Mouse (Mus musculus) liver, postnatal 0 days (tissue): ENCODE data around the gene Adprhl2.

Experiments used
- CTCF ChIP-seq: sonication (generic); IDR thresholded peaks from 2 replicates; pipeline ENCODE4 v1.5.1; 2016; ENCODE audit warnings: antibody characterized with exemption, low read depth
- EP300 ChIP-seq: IDR thresholded peaks from 2 replicates; pipeline ENCODE4 v1.6.1; 2016; ENCODE audit warnings: antibody characterized with exemption, low read depth, mild to moderate bottlenecking

GRCm38 (mm10) chr4:126343451-126343850, 21.9 kb upstream of the Adprhl2 start:
- TF ChIP-seq CTCF (no peak), EP300 (no peak)
